ENCODE assay signal across 25 mouse cellular contexts in the genomic region with DNA sequence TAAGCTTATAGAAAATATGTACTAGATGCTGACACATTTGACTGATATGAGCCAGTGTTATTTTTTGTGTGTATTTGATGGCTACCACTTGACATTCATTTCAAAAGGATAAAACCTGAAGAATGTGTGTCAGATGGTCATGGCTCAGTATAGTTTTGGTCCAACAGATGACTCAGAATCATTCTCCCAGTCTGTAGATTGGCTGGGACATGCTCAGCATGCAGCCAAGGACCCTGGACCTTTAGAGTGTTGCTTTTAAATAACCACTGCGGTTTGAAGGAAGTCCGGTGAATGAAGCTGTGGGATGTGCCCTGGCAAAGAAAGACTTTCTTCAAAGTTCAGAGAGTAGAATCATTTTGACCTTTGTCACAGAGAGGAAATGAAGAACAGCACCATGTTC.
DNase-seq lines count a peak whose midpoint lies in the region; ATAC-seq and TF ChIP-seq lines count a peak whose summit lies in the region.
"Had no signal": no experiment of that assay in that cellular context is flagged by ENCODE, and none has a peak within 500 bp of the region (broad histone marks: within the 10 kb centered on the region; RNA-seq: fewer than 3 reads in every experiment).

No protein-coding gene starts in this region.

- H3K27me3 ChIP-seq in C2C12 (ENCODE audit: control insufficient read depth, insufficient read depth, insufficient read length) = no peaks in the 10 kb centered on the region
- H3K27me3 ChIP-seq in intestine, embryonic 15.5 days (replicated peaks) = no peaks in the 10 kb centered on the region
- H3K27me3 ChIP-seq: embryonic facial prominence, embryonic 13.5 days; embryonic facial prominence, embryonic 15.5 days had no signal

- peak; percentile 4 for DNase-seq in embryo, embryonic 10 days (ENCODE audit: low spot score)
- DNase-seq in embryo, embryonic 10.5 days (ENCODE audit: low spot score) = no peak
- DNase-seq in NIH3T3 (ENCODE audit: low read depth) = peak; percentile 56
- DNase-seq in right cerebral cortex, postnatal 14 days = no peak
- no peak for DNase-seq in thymus, postnatal 14 days
- DNase-seq: adrenal gland, adult 2 months; adrenal gland, postnatal 10 days; adrenal gland, postnatal 25 days; B cell, adult 2 months; cerebellum, adult 11 months; cerebellum, adult 18-20 months; cerebellum, adult 8-10 months; cerebellum, adult 9-11 months; cerebellum, postnatal 14 days; cerebellum, postnatal 36 days; embryo, embryonic 11 days had no signal

- no peaks in the 10 kb centered on the region for H3K79me3 ChIP-seq in C2C12 (ENCODE audit: low read depth)

- WGBS in intestine, embryonic 15.5 days = 74% methylated on average over 2 of the region's 2 CpGs

- no peak overlapping the region for H3K4me2 ChIP-seq in intestine, embryonic 15.5 days (replicated peaks)
- H3K4me2 ChIP-seq: embryonic facial prominence, embryonic 13.5 days; embryonic facial prominence, embryonic 15.5 days; forebrain, embryonic 12.5 days had no signal

- no peak overlapping the region for H3K9ac ChIP-seq in intestine, embryonic 15.5 days
- H3K9ac ChIP-seq: embryonic facial prominence, embryonic 13.5 days; embryonic facial prominence, embryonic 15.5 days; forebrain, embryonic 12.5 days had no signal

- no peaks in the 10 kb centered on the region for H3K9me3 ChIP-seq in intestine, embryonic 15.5 days
- H3K9me3 ChIP-seq: embryonic facial prominence, embryonic 13.5 days; embryonic facial prominence, embryonic 15.5 days; forebrain, embryonic 10.5 days; forebrain, embryonic 12.5 days had no signal

- TF ChIP-seq CTCF in C2C12 (IDR thresholded peaks at IDR 0.05; ENCODE audit: control insufficient read depth, insufficient read depth, insufficient read length) = no peak

- H3K4me3 ChIP-seq in C2C12 (ENCODE audit: insufficient read depth, poor library complexity, severe bottlenecking) = no peak overlapping the region
- H3K4me3 ChIP-seq in intestine, embryonic 15.5 days (replicated peaks) = no peak overlapping the region
- H3K4me3 ChIP-seq: embryonic facial prominence, embryonic 13.5 days; embryonic facial prominence, embryonic 15.5 days; erythroblast, embryonic 14.5 days; forebrain, embryonic 10.5 days; forebrain, embryonic 12.5 days had no signal

- H3K4me1 ChIP-seq in intestine, embryonic 15.5 days (replicated peaks) = no peaks in the 10 kb centered on the region
- H3K4me1 ChIP-seq: embryonic facial prominence, embryonic 13.5 days; embryonic facial prominence, embryonic 15.5 days had no signal

- H3K27ac ChIP-seq in intestine, embryonic 15.5 days = no peak overlapping the region
- H3K27ac ChIP-seq: embryonic facial prominence, embryonic 13.5 days; embryonic facial prominence, embryonic 15.5 days; forebrain, embryonic 10.5 days; forebrain, embryonic 12.5 days had no signal

- no peak overlapping the region for H3ac ChIP-seq in C2C12 (ENCODE audit: control insufficient read depth, insufficient read length, low read depth)

- no peaks in the 10 kb centered on the region for H3K79me2 ChIP-seq in C2C12 (ENCODE audit: control insufficient read depth, insufficient read depth)

- ATAC-seq in intestine, embryonic 15.5 days = no peak
- ATAC-seq: forebrain, embryonic 14.5 days; forebrain, embryonic 16.5 days had no signal

- H3K36me3 ChIP-seq in C2C12 (ENCODE audit: control insufficient read depth, insufficient read depth) = no peaks in the 10 kb centered on the region
- no peaks in the 10 kb centered on the region for H3K36me3 ChIP-seq in intestine, embryonic 15.5 days
- H3K36me3 ChIP-seq: embryonic facial prominence, embryonic 13.5 days; embryonic facial prominence, embryonic 15.5 days; forebrain, embryonic 10.5 days; forebrain, embryonic 12.5 days had no signal

TF ChIP-seq in C2C12, 6 proteins besides CTCF, POLR2A, EP300 and RAD21:
- TF ChIP-seq MYOD1 (IDR thresholded peaks at IDR 0.05; ENCODE audit: control insufficient read depth, insufficient read length, low read depth) (no peak), CEBPB (IDR thresholded peaks at IDR 0.05; ENCODE audit: low read depth) (no peak), FOSL1 (IDR thresholded peaks at IDR 0.05; ENCODE audit: insufficient read depth, low read length, poor library complexity, severe bottlenecking) (peak; percentile 47), USF1 (IDR thresholded peaks at IDR 0.05; ENCODE audit: low read depth) (no peak), MYOG (IDR thresholded peaks at IDR 0.05; ENCODE audit: control insufficient read depth, extremely low read depth, insufficient read length) (no peak), MAX (IDR thresholded peaks at IDR 0.05) (peak; percentile 83)

Comparison
In these comparisons a context has a peak if more than half of its experiments do, and no peak if none do; other contexts are left out.
1. DNase-seq: peak in embryo, embryonic 10 days (single experiment) and NIH3T3 (single experiment); none in embryo, embryonic 10.5 days (single experiment), right cerebral cortex, postnatal 14 days (single experiment) and thymus, postnatal 14 days (single experiment).